Mouse (Mus musculus) hindbrain, postnatal 0 days (tissue): ENCODE measurements around the gene Sorbs1. TPM values are rescaled to one million over a fixed set of nuclear protein-coding genes. Genes with fewer than 3 reads are reported as not detected.

Experiments
- ATAC-seq: fragments of 200-750 bp; cut with Nextera tagmentation; 2 replicates; pipeline ENCODE4 v1.8.0; 2017; ENCODE audit warnings: mild to moderate bottlenecking, moderate TSS enrichment, moderate library complexity
- DNase-seq: peaks from one replicate; pipeline ENCODE4 v3.0.0-alpha.2; 2015; ENCODE audit warnings: low spot score
- H3K27ac ChIP-seq: fragments of 300-500 bp; sonication (generic); 2 replicates; pipeline ENCODE4 v1.5.1; 2014; ENCODE audit warnings: mild to moderate bottlenecking
- H3K27me3 ChIP-seq: fragments of 300-500 bp; sonication (generic); 2 replicates; pipeline ENCODE4 v1.6.1; 2014; ENCODE audit warnings: low read length, mixed read lengths; ENCODE audit not compliant: insufficient read depth
- H3K36me3 ChIP-seq: fragments of 300-500 bp; sonication (generic); 2 replicates; pipeline ENCODE4 v1.6.1; 2014; ENCODE audit warnings: low read length, mixed read lengths; ENCODE audit not compliant: insufficient read depth
- H3K4me1 ChIP-seq: fragments of 300-500 bp; sonication (generic); 2 replicates; pipeline ENCODE4 v1.6.1; 2014; ENCODE audit warnings: antibody characterized with exemption, low read length, mixed read lengths; ENCODE audit not compliant: insufficient read depth
- H3K4me2 ChIP-seq: fragments of 300-500 bp; sonication (generic); 2 replicates; pipeline ENCODE4 v1.6.1; 2014; ENCODE audit warnings: low read depth, mild to moderate bottlenecking, low read length, moderate library complexity, mixed read lengths
- H3K4me3 ChIP-seq: fragments of 300-500 bp; sonication (generic); 2 replicates; pipeline ENCODE4 v1.5.1; 2014; ENCODE audit warnings: low read length
- H3K9ac ChIP-seq: fragments of 300-500 bp; sonication (generic); replicated peaks from 2 replicates; pipeline ENCODE4 v1.6.1; 2014; ENCODE audit warnings: mild to moderate bottlenecking, low read length, moderate library complexity, mixed read lengths
- H3K9me3 ChIP-seq: fragments of 300-500 bp; sonication (generic); 2 replicates; pipeline ENCODE4 v1.6.1; 2016; ENCODE audit warnings: low read length, mixed read lengths
- CTCF ChIP-seq: IDR thresholded peaks from 2 replicates; pipeline ENCODE4 v1.5.1; 2016; ENCODE audit warnings: antibody characterized with exemption, control low read depth, low read depth
- WGBS: fragments of 180-500 bp; shearing (Covaris S2); extraction: QIAGEN DNeasy Blood & Tissue Kit; methylation state at CpG from one replicate; pipeline ENCODE4 v1.1.7; 2014; 5-methylcytosine and 5-hydroxymethylcytosine counted together
- polyA plus RNA-seq: library from polyadenylated mRNA; unstranded; fragments of >200 nt; fragmentation: Nextera tagmentation; extraction: Ambion mirVana; gene quantifications from 2 replicates; pipeline ENCODE4 v1.2.1, GENCODE M21; 2015
- total RNA-seq: library from RNA; depleted of rRNA; stranded (reverse); fragments of >200 nt; gene quantifications from 2 replicates; pipeline ENCODE4 v1.2.3, GENCODE M21; 2014

Sorbs1 gene
- total and polyA plus RNA-seq, 2 experiments from 2014 or later, result 52.4 to 70.4 TPM

DNA sequence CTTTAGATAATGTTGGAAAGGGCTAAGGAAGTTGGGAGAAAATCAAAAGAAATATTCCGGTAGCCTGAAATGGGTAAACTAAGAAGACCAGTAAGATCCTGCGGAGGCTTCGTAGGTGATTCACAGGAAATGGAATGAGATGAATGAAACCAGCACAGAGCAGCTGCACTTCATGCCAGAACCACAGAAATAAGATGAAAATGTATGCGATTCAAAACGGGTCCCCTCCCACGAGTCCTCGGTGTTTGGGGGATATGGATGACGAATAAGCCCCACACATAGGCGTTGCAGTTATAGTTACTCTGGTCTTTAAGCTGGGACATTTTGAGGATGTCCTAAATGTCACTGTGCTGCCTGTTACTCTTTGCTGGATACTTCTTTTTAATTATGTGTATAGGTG lies 67.1 kb downstream of the Sorbs1 start:
- TF ChIP-seq CTCF, result no peak
- Histone ChIP-seq H3K27ac (no peak overlapping the region), H3K27me3 (no peaks in the 10 kb centered on the region), H3K4me2 (no peak overlapping the region), H3K9ac (no peak overlapping the region), H3K4me3 (no peak overlapping the region), H3K4me1 (no peaks in the 10 kb centered on the region), H3K9me3 (no peaks in the 10 kb centered on the region), H3K36me3 (peaks cover 6% of the 10 kb centered on the region; the same call in 1 of the 2 replicates)
- DNase-seq (no peak), ATAC-seq (no peak)
- 96% methylated on average over 9 of the region's 9 CpGs for WGBS

- Histone ChIP-seq H3K9me3 (no peaks in the 10 kb centered on the region), H3K9ac (no peak overlapping the region), H3K4me3 (no peak overlapping the region), H3K36me3 (no peaks in the 10 kb centered on the region), H3K27ac (no peak overlapping the region), H3K4me2 (no peak overlapping the region), H3K4me1 (0 out of 2 replicates have a peak, but pooled peaks cover 3% of the 10 kb centered on the region), H3K27me3 (no peaks in the 10 kb centered on the region)
- 83% methylated on average over 3 of the region's 3 CpGs for WGBS
- ATAC-seq (no peak), DNase-seq (no peak)
- TF ChIP-seq CTCF, result no peak
Measured at GRCm38 (mm10) chr19:40442377-40442776, 71.2 kb downstream of the Sorbs1 start.

DNA sequence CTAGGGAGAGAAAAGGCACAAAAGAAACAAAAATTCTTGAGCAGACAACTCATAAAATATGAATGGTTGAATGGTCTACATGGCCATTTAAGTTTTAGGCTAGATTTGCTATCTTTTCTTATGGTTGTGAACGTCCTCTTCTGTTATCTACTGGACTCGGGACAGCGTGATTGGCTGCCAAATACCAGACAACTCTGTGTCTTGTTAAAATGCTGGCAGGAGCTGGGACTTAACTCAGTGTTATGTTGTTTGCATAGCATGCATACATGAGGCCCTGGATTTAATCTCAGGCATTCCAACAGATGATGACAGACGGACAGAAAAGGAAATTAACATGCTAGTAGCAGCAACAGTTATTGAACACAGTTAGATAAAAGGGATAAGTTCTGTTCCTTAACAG lies 72.6 kb downstream of the Sorbs1 start:
- Histone ChIP-seq H3K4me3 (no peak overlapping the region), H3K36me3 (no peaks in the 10 kb centered on the region), H3K27ac (no peak overlapping the region), H3K9ac (no peak overlapping the region), H3K27me3 (no peaks in the 10 kb centered on the region), H3K9me3 (no peaks in the 10 kb centered on the region), H3K4me1 (0 out of 2 replicates have a peak, but pooled peaks cover 3% of the 10 kb centered on the region), H3K4me2 (no peak overlapping the region)
- no peak for DNase-seq
- no peak for TF ChIP-seq CTCF
- 54% methylated on average over 4 of the region's 4 CpGs for WGBS
- no peak for ATAC-seq

DNA sequence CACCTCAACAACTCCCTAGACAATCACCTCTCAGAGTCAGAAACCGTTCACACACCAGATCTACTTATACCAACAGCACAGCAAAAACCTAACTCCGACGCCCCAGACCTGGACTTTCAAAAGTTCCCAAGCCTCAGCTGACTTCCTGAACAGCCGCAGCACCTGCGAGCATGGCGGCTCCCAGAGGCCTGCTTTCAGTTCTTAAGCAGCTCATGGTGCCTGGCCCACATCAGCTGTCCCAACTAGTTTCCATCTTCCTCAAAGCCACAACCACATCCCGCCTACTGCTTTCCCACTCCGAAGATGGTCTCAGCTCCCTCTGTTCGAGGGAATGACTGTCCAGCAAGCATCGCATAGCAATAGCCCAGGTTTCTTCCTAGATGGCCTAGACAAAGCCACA lies 74.7 kb downstream of the Sorbs1 start:
- Histone ChIP-seq H3K9ac (no peak overlapping the region), H3K4me2 (no peak overlapping the region), H3K4me1 (0 out of 2 replicates have a peak, but pooled peaks cover 9% of the 10 kb centered on the region), H3K27me3 (no peaks in the 10 kb centered on the region), H3K4me3 (no peak overlapping the region), H3K27ac (no peak overlapping the region), H3K9me3 (no peaks in the 10 kb centered on the region), H3K36me3 (no peaks in the 10 kb centered on the region)
- 94% methylated on average over 10 of the region's 10 CpGs for WGBS
- no peak for DNase-seq
- no peak for TF ChIP-seq CTCF
- no peak for ATAC-seq

GRCm38 (mm10) chr19:40437651-40438068 lies 75.9 kb downstream of the Sorbs1 start:
- 47% methylated on average over 9 of the region's 9 CpGs for WGBS
- TF ChIP-seq CTCF, result no peak
- Histone ChIP-seq H3K4me2 (no peak overlapping the region), H3K27ac (peak overlapping the region; percentile 51), H3K9me3 (no peaks in the 10 kb centered on the region), H3K4me3 (no peak overlapping the region), H3K4me1 (peaks cover 9% of the 10 kb centered on the region; the same call in 1 of the 2 replicates), H3K27me3 (no peaks in the 10 kb centered on the region), H3K36me3 (no peaks in the 10 kb centered on the region), H3K9ac (no peak overlapping the region)
- peak; percentile 44; the same call in 1 of the 2 replicates for ATAC-seq
- peak; percentile 43 for DNase-seq

GRCm38 (mm10) chr19:40436465-40437200 lies 76.9 kb downstream of the Sorbs1 start:
- Histone ChIP-seq H3K36me3 (no peaks in the 10 kb centered on the region), H3K4me3 (no peak overlapping the region), H3K9ac (no peak overlapping the region), H3K27ac (peak overlapping the region; percentile 51), H3K27me3 (no peaks in the 10 kb centered on the region), H3K4me2 (no peak overlapping the region), H3K4me1 (peaks cover 9% of the 10 kb centered on the region), H3K9me3 (no peaks in the 10 kb centered on the region)
- DNase-seq (peak; percentile 74), ATAC-seq (no peak)
- 45% methylated on average over 12 of the region's 12 CpGs for WGBS
- TF ChIP-seq CTCF, result no peak

DNA sequence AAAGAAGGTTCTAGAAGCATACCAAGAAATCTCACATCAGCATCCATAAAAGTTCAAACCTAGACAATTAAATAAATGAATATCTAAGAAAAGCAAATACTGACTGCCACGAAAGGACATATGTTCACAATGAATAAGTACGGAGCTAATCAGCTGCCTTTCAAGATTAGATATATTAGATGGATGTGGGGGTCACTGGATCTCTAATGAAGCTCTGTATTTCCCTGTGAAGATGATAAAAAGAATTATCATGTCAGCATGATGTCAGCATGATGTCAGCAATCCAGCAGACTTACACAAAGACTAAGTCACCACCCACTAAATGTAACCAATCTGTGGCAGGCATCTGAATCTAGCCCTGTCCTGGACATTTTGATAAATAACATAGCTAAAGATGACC lies 77.8 kb downstream of the Sorbs1 start:
- 96% methylated on average over 2 of the region's 2 CpGs for WGBS
- Histone ChIP-seq H3K27me3 (no peaks in the 10 kb centered on the region), H3K27ac (no peak overlapping the region), H3K9ac (no peak overlapping the region), H3K9me3 (no peaks in the 10 kb centered on the region), H3K4me2 (no peak overlapping the region), H3K4me1 (peaks cover 9% of the 10 kb centered on the region), H3K36me3 (no peaks in the 10 kb centered on the region), H3K4me3 (no peak overlapping the region)
- no peak for TF ChIP-seq CTCF
- ATAC-seq (no peak), DNase-seq (no peak)
